In genomic region chr17:35703751-35704271, GRCm38 (mm10) we compare ENCODE assay signal across 8 mouse cellular contexts. TPM values are rescaled to one million over a fixed set of nuclear protein-coding genes. Genes with fewer than 3 reads are reported as not detected.
DNase-seq lines count a peak whose midpoint lies in the region; ATAC-seq and TF ChIP-seq lines count a peak whose summit lies in the region.

No protein-coding gene starts in this region.

- 2% methylated on average over 14 of the region's 14 CpGs for WGBS in heart, embryonic 10.5 days
- WGBS in forebrain, embryonic 16.5 days: under 1% methylated on average over 14 of the region's 14 CpGs
- 22% methylated on average over 14 of the region's 14 CpGs for WGBS in olfactory bulb, adult 2 months

- peak overlapping the region; percentile 74 for H3K9ac ChIP-seq in forebrain, embryonic 16.5 days (replicated peaks; ENCODE audit: low read depth, low read length)

- DNase-seq in heart, embryonic 10.5 days (ENCODE audit: low spot score): no peak
- DNase-seq in heart, postnatal 4 days: no peak
- DNase-seq in MN1 (ENCODE audit: low spot score): peak; percentile 70
- DNase-seq in kidney, postnatal 36 days: peak; percentile 68 to 69
- no peak for DNase-seq in frontal cortex, postnatal 36 days (ENCODE audit: low spot score in 2 of 2)
- DNase-seq in spleen, postnatal 14 days (ENCODE audit: low spot score in 2 of 2): no peak

- H3K9me3 ChIP-seq in heart, embryonic 10.5 days: no peaks in the 10 kb centered on the region
- no peaks in the 10 kb centered on the region for H3K9me3 ChIP-seq in forebrain, embryonic 16.5 days (ENCODE audit: control insufficient read depth, low read length)

- no peak for TF ChIP-seq POLR2A in olfactory bulb, adult 2 months (IDR thresholded peaks at IDR 0.05; ENCODE audit: insufficient read depth, low read depth, low read length)

- H3K4me3 ChIP-seq in heart, embryonic 10.5 days: peak overlapping the region; percentile 87
- H3K4me3 ChIP-seq in forebrain, embryonic 16.5 days (replicated peaks; ENCODE audit: low read length): peak overlapping the region; percentile 49
- H3K4me3 ChIP-seq in olfactory bulb, adult 2 months (ENCODE audit: insufficient read depth, low read depth, low read length): peak overlapping the region; percentile 46

- peak overlapping the region; percentile 60 for H3K4me2 ChIP-seq in forebrain, embryonic 16.5 days (ENCODE audit: low read length)

- H3K36me3 ChIP-seq in heart, embryonic 10.5 days: peaks cover 8% of the 10 kb centered on the region; the same call in 1 of the 2 replicates
- no peaks in the 10 kb centered on the region for H3K36me3 ChIP-seq in forebrain, embryonic 16.5 days (ENCODE audit: control insufficient read depth, insufficient read depth)

- H3K27me3 ChIP-seq in heart, embryonic 10.5 days (ENCODE audit: insufficient read depth, poor library complexity, severe bottlenecking): peaks cover 41% of the 10 kb centered on the region
- H3K27me3 ChIP-seq in forebrain, embryonic 16.5 days (replicated peaks; ENCODE audit: control insufficient read depth, insufficient read depth, low read length): no peaks in the 10 kb centered on the region

- TF ChIP-seq CTCF in olfactory bulb, adult 2 months (IDR thresholded peaks at IDR 0.05; ENCODE audit: insufficient read depth, low read depth, low read length): no peak

- peaks cover 72% of the 10 kb centered on the region for H3K4me1 ChIP-seq in heart, embryonic 10.5 days
- H3K4me1 ChIP-seq in forebrain, embryonic 16.5 days (replicated peaks; ENCODE audit: control insufficient read depth, insufficient read depth, low read length): peaks cover 50% of the 10 kb centered on the region
- peaks cover 41% of the 10 kb centered on the region for H3K4me1 ChIP-seq in olfactory bulb, adult 2 months (ENCODE audit: control insufficient read depth, insufficient read depth, low read length)

- peak overlapping the region; percentile 96 for H3K27ac ChIP-seq in heart, embryonic 10.5 days
- H3K27ac ChIP-seq in forebrain, embryonic 16.5 days (ENCODE audit: low read length): peak overlapping the region; percentile 97
- H3K27ac ChIP-seq in olfactory bulb, adult 2 months (ENCODE audit: insufficient read depth, low read depth, low read length): peak overlapping the region; percentile 77

- ATAC-seq in forebrain, embryonic 16.5 days: peak; percentile 46

RNA-seq across cellular contexts. Expression of gene Ddr1, which starts 0.6 kb away (rescaled TPM):
- 109 and 158 TPM in 2 replicates for polyA plus RNA-seq in heart, embryonic 10.5 days (2016; fragmentation: Nextera tagmentation; extraction: Ambion mirVana)
- total RNA-seq in heart, postnatal 4 days (2021): 100 to 1,000 TPM; 107 to 113 TPM
- 113 and 116 TPM in 2 replicates for polyA plus RNA-seq in forebrain, embryonic 16.5 days (2015; fragmentation: Nextera tagmentation; extraction: Ambion mirVana)
- not detected in 2 replicates for polyA plus RNA-seq in olfactory bulb, adult 2 months (2012; ENCODE audit: insufficient read depth, insufficient read length, low replicate concordance, missing spikeins)

RNA-seq across cellular contexts. Expression of gene Gtf2h4, which starts 30.3 kb away (rescaled TPM):
- 34.7 and 43.5 TPM in 2 replicates for polyA plus RNA-seq in heart, embryonic 10.5 days (2016; fragmentation: Nextera tagmentation; extraction: Ambion mirVana)
- 10 to 100 TPM; 19.4 to 20.9 TPM for total RNA-seq in heart, postnatal 4 days (2021)
- polyA plus RNA-seq in forebrain, embryonic 16.5 days (2015; fragmentation: Nextera tagmentation; extraction: Ambion mirVana): 34.6 and 35.3 TPM in 2 replicates
- not detected in 2 replicates for polyA plus RNA-seq in olfactory bulb, adult 2 months (2012; ENCODE audit: insufficient read depth, insufficient read length, low replicate concordance, missing spikeins)

RNA-seq across cellular contexts. Expression of gene Vars2, which starts 36.4 kb away (rescaled TPM):
- polyA plus RNA-seq in heart, embryonic 10.5 days (2016; fragmentation: Nextera tagmentation; extraction: Ambion mirVana): 17.5 and 18.6 TPM in 2 replicates
- total RNA-seq in heart, postnatal 4 days (2021): 10 to 100 TPM; 29.0 to 29.2 TPM
- 19.0 and 19.8 TPM in 2 replicates for polyA plus RNA-seq in forebrain, embryonic 16.5 days (2015; fragmentation: Nextera tagmentation; extraction: Ambion mirVana)
- not detected in 2 replicates for polyA plus RNA-seq in olfactory bulb, adult 2 months (2012; ENCODE audit: insufficient read depth, insufficient read length, low replicate concordance, missing spikeins)

Comparison
In these comparisons a context has a peak if more than half of its experiments do, and no peak if none do; other contexts are left out.
1. DNase-seq: peak in MN1 (single experiment) and kidney, postnatal 36 days (2 of 2); none in heart, embryonic 10.5 days (single experiment), heart, postnatal 4 days (single experiment), frontal cortex, postnatal 36 days (0 of 2) and spleen, postnatal 14 days (0 of 2).
2. RNA of gene Gtf2h4, which starts 30.3 kb away (polyA plus RNA-seq): 34.7 to 43.5 TPM in heart, embryonic 10.5 days and 34.6 to 35.3 TPM in forebrain, embryonic 16.5 days; not detected in olfactory bulb, adult 2 months; every median in the first group is over 10 times any median in the second.
3. RNA of gene Vars2, which starts 36.4 kb away (polyA plus RNA-seq): 19.0 to 19.8 TPM in forebrain, embryonic 16.5 days and 17.5 to 18.6 TPM in heart, embryonic 10.5 days; not detected in olfactory bulb, adult 2 months; every median in the first group is over 10 times any median in the second.
4. Peak in every context shown above with its lines, with median percentiles within 50 percentile points of each other: H3K27ac ChIP-seq and H3K4me3 ChIP-seq.